Mouse (Mus musculus): ENCODE data around the gene 2610042L04Rik.
"Not testable (repeated sequence)": the region's sequence is repeated elsewhere in the genome, so short reads cannot be mapped to it uniquely, and the experiment has no call there.

The 2610042L04Rik gene

DNA sequence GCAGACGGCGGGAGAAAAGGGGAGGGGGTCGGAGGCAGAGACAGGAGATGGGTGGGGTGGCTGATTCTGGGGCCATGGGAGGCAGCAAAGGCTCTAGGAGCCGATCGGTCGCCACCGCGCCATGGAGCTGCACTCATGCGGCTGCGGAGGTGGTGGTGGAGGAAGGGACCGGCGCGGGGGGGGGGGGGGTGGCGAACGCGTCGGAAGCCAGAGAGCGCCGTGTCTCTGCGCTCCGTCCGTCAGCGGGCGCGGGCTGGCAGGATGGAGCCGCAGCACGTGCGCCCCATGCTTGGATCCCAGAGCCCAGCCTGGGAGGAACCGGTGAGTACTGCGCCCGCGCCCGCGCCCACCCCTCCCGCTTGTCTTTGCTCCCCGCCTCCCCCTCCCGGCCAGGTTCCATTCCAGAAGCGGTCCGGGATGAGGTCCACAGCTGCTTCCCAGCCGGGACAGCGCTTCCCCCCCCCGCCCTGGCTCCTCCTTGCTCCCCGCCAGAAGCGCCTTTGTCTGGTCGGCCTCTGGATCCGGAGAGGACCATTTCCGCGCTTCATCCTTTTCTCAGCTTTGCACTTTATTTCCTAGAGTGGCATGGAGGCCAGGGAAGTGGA lies at the start of gene 2610042L04Rik:
TSS of gene 2610042L04Rik (plus strand) at position 288 of the 605 bp plus-strand sequence.
- in situ Hi-C loops (cut with MboI, MseI): not testable (repeated sequence)

DNA sequence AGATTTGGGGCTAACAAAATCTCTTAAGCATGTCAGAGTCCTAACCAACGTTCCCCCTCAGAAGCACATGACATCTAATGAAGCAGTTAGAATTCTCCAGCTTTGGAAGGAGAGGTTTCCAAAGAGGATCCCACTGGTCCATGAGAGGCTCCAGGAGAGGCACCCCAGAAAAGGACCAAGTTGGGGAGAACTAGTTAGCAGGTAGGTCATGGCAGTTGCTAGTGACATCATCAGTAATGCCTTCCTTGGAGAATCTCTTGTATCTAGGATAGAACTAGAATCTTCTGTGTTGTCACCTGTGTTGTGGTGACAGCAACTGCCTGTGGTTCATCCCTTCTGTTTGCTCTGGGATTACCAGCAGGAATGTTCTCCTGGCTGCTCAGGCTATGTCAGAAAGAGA lies 17.6 kb upstream of the 2610042L04Rik start, which contains the start of gene Gm3149:
TSS of gene Gm3149 (plus strand) at position 301 of the 400 bp plus-strand sequence.
- in situ Hi-C loops (cut with MboI, MseI): not testable (repeated sequence)

DNA sequence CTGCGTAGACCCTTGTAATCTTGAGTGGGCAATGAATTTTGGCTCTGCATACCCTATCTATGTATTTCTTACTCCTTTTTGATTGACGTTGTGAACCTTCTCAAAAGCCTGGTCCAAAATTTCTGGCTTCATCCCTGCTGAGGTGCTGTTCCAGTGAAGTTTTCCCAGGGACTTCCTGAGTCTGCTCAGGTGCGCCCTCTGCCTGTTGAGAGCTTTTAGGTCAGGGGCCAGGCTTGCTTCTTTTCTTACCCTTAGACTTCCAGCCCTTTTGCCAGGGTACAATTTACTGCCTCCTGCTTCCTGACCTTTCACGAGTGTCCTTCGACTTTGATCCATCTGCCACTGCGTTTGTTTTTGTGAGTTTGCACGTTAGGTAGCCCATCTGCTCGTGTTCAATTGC lies 943 bp downstream of the 2610042L04Rik start:
- in situ Hi-C loops (cut with MboI, MseI): not testable (repeated sequence)

DNA sequence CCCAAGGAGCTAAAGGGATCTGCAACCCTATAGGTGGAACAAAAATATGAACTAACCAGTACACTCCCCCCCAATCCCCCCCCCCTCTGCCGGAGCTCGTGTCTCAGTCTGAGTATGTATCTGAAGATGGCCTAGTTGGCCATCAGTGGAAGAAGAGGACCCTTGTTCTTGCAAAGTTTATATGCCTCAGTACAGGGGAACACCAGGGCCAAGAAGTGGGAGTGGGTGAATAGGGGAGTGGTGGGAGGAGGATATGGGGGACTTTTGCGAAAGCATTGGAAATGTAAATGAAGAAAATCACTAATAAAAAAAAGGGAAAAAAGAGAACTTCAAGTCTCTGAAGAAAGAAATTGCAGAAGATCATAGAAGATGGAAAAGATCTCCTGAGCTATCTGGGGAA lies 34.4 kb downstream of the 2610042L04Rik start:
- in situ Hi-C loops (cut with MboI, MseI): loop anchor here (10.0 kb wide), 1 partner anchor 224 kb away; no protein-coding TSS in a partner anchor

DNA sequence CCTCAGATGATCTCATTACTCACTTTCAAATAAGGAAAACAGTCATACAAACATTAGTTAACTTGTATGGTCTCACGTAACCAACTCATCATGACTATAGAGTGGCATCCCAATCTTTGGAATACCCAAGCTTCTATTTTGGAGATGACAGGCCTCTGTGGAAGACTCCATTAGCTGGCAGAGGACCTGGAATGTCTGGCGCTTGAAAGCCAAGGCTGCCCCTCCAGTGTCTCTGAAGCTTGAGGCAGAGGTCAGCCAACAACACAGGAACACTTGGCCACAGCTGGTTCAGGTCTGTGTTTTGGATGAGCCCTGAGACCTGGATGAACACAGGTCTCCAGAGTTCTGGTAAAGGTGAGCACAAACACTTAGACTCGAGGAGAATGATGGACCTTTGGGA lies 35.1 kb downstream of the 2610042L04Rik start:
- in situ Hi-C loops (cut with MboI, MseI): loop anchor here (10.0 kb wide), 1 partner anchor 225 kb away; no protein-coding TSS in a partner anchor

DNA sequence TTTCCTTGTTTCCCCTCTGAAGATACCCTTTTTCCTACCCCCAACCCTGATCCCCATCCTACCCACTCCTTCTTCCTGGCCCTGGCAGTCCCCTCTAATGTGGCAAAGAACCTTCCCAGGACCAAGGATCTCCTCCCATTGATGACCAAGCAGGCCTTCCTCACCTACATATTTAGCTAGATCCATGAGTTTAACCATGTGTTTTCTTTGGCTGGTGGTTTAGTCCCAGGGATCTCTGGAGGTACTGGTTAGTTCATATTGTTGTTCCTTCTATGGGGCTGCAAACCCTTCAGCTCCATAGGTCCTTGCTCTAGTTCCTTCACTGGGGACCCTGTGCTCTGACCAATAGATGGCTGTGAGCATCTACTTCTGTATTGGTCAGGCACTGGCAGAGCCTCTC lies 43.3 kb downstream of the 2610042L04Rik start:
- in situ Hi-C loops (cut with MboI, MseI): not testable (repeated sequence)

DNA sequence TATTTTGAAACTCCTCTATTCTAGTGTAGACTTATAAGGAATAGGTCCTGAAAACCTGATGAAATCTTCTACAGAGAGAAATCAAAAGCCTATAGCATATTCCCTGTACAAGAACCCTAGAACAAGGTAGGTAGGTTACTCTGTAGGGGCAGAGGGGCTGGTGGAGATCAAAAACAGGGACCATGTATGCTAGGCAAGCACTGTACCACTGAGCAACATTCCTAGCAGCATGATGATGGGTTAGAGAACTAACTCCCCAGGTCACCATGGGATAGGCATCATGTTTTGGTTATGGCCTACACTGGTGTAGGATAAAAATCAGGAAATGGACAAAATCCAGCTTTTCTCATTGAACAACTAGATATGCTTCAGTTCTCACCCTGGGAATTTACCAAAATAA lies 51.0 kb downstream of the 2610042L04Rik start:
- in situ Hi-C loops (cut with MboI, MseI): loop anchor here (5.0 kb wide), 1 partner anchor 447 kb away; no protein-coding TSS in a partner anchor

DNA sequence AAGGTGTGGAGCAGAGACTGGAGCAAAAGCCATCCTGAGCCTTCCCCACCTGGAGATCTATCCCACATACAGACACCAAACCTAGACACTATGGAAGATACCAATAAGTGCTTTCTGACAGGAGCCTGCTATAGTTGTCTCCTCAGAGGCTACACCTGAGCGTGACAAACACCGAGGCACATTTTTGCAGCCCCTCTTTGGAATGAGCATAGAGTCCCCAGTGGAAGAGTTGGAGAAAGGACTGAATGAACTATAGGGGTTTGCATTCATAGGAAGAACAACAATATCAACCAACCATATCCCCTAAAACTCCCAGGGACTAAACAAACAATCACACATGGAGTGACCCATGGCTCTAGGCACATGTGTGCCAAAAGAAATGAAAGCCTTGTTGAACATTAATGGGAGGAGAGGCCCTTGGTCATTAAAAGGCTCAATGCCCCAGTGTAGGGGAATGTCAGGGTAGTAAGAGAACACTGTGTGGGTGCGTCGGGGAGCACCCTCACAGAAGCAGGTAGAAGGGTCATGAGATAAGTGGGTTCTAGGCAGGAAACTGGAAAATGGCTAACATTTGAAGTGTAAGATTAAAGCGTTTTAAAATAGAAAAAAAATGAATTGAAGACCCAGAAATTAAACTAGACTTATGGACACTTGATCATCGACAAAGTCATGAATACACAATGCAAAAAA lies 58.4 kb downstream of the 2610042L04Rik start:
- in situ Hi-C loops (cut with MboI, MseI): not testable (repeated sequence)

DNA sequence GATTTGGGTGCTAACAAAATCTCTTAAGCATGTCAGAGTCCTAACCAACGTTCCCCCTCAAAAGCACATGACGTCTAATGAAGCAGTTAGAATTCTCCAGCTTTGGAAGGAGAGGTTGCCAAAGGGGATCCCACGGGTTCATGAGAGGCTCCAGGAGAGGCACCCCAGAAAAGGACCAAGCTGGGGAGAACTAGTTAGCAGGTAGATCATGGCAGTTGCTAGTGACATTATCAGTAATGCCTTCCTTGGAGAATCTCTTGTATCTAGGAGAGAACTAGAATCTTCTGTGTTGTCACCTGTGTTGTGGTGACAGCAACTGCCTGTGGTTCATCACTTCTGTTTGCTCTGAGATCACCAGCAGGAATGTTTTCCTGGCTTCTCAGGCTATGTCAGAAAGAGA lies 62.7 kb downstream of the 2610042L04Rik start, which contains the start of gene Gm3159:
TSS of gene Gm3159 (plus strand) at position 301 of the 400 bp plus-strand sequence.
- in situ Hi-C loops (cut with MboI, MseI): not testable (repeated sequence)

DNA sequence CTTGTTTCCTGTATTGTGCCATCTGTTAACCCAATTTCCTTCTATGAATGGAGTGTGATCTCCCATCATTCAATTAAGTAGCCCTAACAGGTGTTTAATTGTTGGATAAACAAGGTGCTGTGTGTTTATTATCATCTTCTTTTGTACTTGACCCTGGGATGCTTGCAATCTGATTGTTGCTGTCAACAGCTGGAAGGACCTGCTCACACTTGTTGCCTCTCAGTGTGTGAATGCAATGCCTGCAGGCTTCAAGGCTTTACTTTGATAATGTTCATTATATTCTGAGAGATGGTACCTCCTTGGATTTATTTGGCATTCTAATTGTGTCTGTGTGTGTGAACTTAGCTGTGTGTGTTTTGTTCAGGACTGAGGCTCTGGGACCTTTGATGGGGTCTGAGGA lies 64.1 kb downstream of the 2610042L04Rik start:
- in situ Hi-C loops (cut with MboI, MseI): not testable (repeated sequence)

DNA sequence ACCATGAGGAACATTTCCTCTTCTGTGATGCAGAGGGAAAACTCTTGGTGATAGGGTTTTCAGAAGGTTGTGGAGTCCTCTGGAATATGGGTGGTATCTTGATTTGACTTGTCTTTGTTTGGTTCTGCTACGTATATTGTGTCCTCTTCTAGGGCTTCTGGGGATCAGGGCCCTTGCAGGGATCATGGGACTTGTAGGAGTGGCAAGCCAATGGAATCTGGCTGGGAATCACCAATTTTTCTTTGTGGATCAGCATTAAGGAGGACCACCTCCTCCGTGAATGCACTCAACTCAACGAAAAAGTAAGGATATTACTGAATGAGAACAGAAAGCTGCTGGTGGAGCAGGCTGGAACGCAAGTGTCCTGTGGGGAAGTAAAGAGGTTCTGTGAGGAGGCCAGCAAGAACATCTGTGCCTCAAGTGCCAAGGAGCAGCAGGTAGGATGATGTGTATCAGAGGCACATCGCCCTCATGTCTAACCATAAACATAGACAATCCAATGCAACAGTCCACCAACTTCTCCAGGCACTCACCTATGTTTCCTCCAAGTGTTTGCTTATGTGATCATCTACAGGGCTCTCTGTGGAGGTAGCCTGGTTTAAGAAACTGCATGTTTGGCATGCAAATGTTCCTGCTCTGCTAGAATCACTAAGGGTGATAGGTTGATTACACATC lies 65.7 kb downstream of the 2610042L04Rik start:
- in situ Hi-C loops (cut with MboI, MseI): not testable (repeated sequence)

DNA sequence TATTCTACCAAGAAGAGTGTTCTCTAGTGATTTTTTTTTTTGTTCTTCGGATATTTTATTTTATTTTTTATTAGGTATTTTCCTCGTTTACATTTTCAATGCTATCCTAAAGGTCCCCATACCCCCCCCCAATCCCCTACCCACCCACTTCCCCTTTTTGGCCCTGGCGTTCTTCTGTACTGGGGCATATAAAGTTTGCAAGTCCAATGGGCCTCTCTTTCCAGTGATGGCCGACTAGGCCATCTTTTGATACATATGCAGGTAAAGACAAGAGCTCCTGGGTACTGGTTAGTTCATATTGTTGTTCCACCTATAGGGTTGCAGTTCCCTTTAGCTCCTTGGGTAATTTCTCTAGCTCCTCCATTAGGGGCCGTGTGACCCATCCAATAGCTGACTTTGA lies 66.7 kb downstream of the 2610042L04Rik start:
- in situ Hi-C loops (cut with MboI, MseI): not testable (repeated sequence)

DNA sequence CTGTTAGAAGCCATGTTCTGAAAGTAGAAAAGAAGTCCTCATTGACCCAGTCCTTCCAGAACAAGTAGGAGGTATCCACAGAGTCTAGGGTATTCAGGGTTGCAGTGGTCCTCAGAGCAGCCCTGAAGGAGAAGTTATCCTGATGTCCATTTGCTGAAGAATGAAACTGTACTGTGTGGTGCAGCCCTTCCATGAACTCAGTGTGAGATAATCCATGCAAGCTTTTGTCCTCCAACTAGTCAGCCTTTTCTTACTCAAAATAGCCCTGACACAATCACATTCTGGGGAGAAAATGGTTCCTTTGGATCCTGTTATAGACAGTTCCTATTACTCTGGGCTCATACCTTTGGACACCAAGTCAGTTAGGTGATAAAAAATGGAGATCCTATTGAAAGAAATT lies 69.3 kb downstream of the 2610042L04Rik start:
- in situ Hi-C loops (cut with MboI, MseI): not testable (repeated sequence)

Measured in regulatory T cell (primary cell).